Mouse (Mus musculus) intestine, embryonic 14.5 days (tissue): ENCODE results near the gene Reep1. TPM values are rescaled to one million over a fixed set of nuclear protein-coding genes. Genes with fewer than 3 reads are reported as not detected.

ENCODE experiments used
- polyA plus RNA-seq: library from polyadenylated mRNA; unstranded; fragments of >200 nt; fragmentation: Nextera tagmentation; extraction: Ambion mirVana; gene quantifications from 2 replicates; pipeline ENCODE4 v1.2.1, GENCODE M21; 2014

Reep1 gene
- polyA plus RNA-seq, 1 experiment from 2014 or later: 20.8 TPM

Other genes starting within 250 kb of the Reep1 start
- gene Rnf103, start 213.7 kb upstream of the Reep1 start, polyA plus RNA-seq: 26.8 and 29.7 TPM in 2 replicates
- 64.1 and 70.1 TPM in 2 replicates for gene Chmp3, start 163.8 kb upstream of the Reep1 start, polyA plus RNA-seq
- 43.2 and 43.5 TPM in 2 replicates for gene Kdm3a, start 74.6 kb upstream of the Reep1 start, polyA plus RNA-seq
- 68.4 and 79.1 TPM in 2 replicates for gene Mrpl35, start 119.4 kb downstream of the Reep1 start, polyA plus RNA-seq
- 216 and 224 TPM in 2 replicates for gene Immt, start 123.8 kb downstream of the Reep1 start, polyA plus RNA-seq
- 116 and 121 TPM in 2 replicates for gene Ptcd3, start 201.2 kb downstream of the Reep1 start, polyA plus RNA-seq
- 32.9 and 35.2 TPM in 2 replicates for gene Polr1a, start 201.5 kb downstream of the Reep1 start, polyA plus RNA-seq